Mouse (Mus musculus): ENCODE results near the gene Mapk6.

DNA sequence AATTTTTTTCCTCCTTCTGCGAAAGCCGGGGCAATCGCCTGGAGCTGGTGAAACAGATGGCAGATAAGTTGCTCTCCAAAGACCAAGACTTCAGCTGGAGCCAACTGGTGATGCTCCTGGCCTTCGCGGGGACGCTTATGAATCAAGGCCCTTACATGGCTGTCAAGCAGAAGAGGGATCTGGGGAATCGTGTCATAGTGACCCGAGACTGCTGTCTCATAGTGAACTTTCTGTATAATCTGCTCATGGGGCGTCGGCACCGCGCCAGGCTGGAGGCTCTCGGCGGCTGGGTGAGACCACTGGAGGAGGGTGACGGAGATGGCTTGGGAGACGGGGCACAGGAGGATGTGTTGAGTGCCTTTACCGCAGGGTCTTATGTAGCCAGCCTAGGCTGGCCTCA lies 61.7 kb downstream of the Mapk6 start:
- TF ChIP-seq CTCF (IDR thresholded peaks at IDR 0.05; ENCODE audit: low read depth) (no peak), EP300 (optimal IDR thresholded peaks at IDR 0.05) (no peak)
